Mouse (Mus musculus) liver, postnatal 0 days (tissue): Measurements from ENCODE around the gene Ric8b.
A peak's percentile ranks its signal among the peaks of the same experiment; 100 is the strongest.

Experiments used
- CTCF ChIP-seq: sonication (generic); IDR thresholded peaks from 2 replicates; pipeline ENCODE4 v1.5.1; 2016; ENCODE audit warnings: antibody characterized with exemption, low read depth
- EP300 ChIP-seq: IDR thresholded peaks from 2 replicates; pipeline ENCODE4 v1.6.1; 2016; ENCODE audit warnings: antibody characterized with exemption, low read depth, mild to moderate bottlenecking

- TF ChIP-seq CTCF: no peak
- peak; percentile 29; the same call in 1 of the 2 replicates for TF ChIP-seq EP300
Observed at GRCm38 (mm10) chr10:84916810-84917730, at the start of gene Ric8b.
